Mouse (Mus musculus): ENCODE results near the gene Apoc1.

DNA sequence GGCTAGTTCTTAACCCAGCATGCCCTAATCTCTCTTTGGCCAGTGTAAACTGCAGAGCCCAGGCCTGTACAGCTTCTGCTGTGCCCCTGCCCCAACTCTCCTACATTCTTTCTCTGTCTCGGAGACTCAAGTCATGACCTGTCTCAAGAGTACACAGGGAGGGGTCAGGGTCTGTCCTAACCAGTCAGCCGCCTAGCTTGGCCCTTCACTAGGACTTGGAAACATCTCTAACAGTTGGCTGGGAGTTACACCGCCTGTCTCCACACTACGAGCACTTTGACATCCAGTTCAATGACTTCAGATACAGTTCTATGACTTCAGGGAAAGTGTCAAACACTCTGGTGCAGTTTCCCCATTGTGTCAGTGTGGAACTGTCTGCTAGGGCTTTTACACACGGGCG lies 1.0 kb downstream of the Apoc1 start:
- no peak; the same call in 1 of the 2 replicates for TF ChIP-seq POLR2A (IDR thresholded peaks at IDR 0.05; ENCODE audit: extremely low read depth, insufficient read depth, low read length)
- no peak for TF ChIP-seq CTCF (IDR thresholded peaks at IDR 0.05; ENCODE audit: low read depth, low read length)
